Comparison of ENCODE assay signal across 21 mouse cellular contexts in the genomic region with DNA sequence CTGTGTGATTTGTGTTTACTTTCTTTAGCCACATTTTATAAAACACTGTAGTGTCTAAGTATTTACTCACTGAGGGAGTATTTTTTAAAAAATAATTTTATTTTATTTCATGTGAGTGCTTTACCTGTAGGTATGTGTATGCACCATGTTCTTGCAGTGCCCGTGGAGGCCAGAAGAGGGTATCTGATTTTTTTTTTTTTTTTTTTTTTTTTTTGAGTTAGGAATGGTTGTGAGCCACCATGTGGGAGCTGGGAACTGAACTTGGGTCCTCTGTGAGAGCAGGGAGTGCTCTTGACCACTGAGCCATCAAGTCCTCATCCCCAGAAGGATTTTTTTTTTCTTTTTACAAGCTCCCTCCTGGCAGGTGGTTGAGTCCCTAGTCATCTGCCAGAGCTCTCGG. TPM values are rescaled to one million over a fixed set of nuclear protein-coding genes. Genes with fewer than 3 reads are reported as not detected.
DNase-seq lines count a peak whose midpoint lies in the region; TF ChIP-seq lines count a peak whose summit lies in the region.
"Had no signal": no experiment of that assay in that cellular context is flagged by ENCODE, and none has a peak within 500 bp of the region (broad histone marks: within the 10 kb centered on the region; RNA-seq: fewer than 3 reads in every experiment).

No protein-coding gene starts in this region.

- no peak for TF ChIP-seq POLR2A in heart, adult 2 months (IDR thresholded peaks at IDR 0.05; ENCODE audit: insufficient read depth, low read depth, low read length)
- no peak for TF ChIP-seq POLR2A in thymus, adult 2 months (IDR thresholded peaks at IDR 0.05; ENCODE audit: control insufficient read depth, extremely low read depth, insufficient read depth, low read length, poor library complexity)
- no peak for TF ChIP-seq POLR2A in bone marrow macrophage, adult 2 months (IDR thresholded peaks at IDR 0.05; ENCODE audit: borderline replicate concordance, low read depth, low read length)

- no peak overlapping the region for H3K4me3 ChIP-seq in heart, adult 2 months
- H3K4me3 ChIP-seq in thymus, adult 2 months (ENCODE audit: control insufficient read depth, insufficient read depth, low read length), result no peak overlapping the region
- no peak overlapping the region for H3K4me3 ChIP-seq in bone marrow macrophage, adult 2 months (ENCODE audit: insufficient read depth, low read length)
- H3K4me3 ChIP-seq: embryonic facial prominence, embryonic 12.5 days; forebrain, embryonic 15.5 days; heart, embryonic 12.5 days; hindbrain, embryonic 15.5 days had no signal

- peaks cover 19% of the 10 kb centered on the region for H3K4me1 ChIP-seq in heart, adult 2 months (ENCODE audit: control insufficient read depth, insufficient read depth, low read length)
- peaks cover 18% of the 10 kb centered on the region for H3K4me1 ChIP-seq in thymus, adult 2 months (replicated peaks; ENCODE audit: control insufficient read depth, insufficient read depth, low read length)
- peaks cover 53% of the 10 kb centered on the region for H3K4me1 ChIP-seq in bone marrow macrophage, adult 2 months (ENCODE audit: control insufficient read depth, insufficient read depth, low read length)
- H3K4me1 ChIP-seq: embryonic facial prominence, embryonic 12.5 days had no signal

- H3K27ac ChIP-seq in heart, adult 2 months, result no peak overlapping the region
- H3K27ac ChIP-seq in thymus, adult 2 months (ENCODE audit: control insufficient read depth, insufficient read depth, low read length), result peak overlapping the region; percentile 92
- H3K27ac ChIP-seq in bone marrow macrophage, adult 2 months (ENCODE audit: insufficient read depth, low read depth, low read length), result peak overlapping the region; percentile 93
- H3K27ac ChIP-seq: embryonic facial prominence, embryonic 12.5 days; forebrain, embryonic 15.5 days; hindbrain, embryonic 15.5 days had no signal

- TF ChIP-seq CTCF in heart, adult 2 months (IDR thresholded peaks at IDR 0.05), result 0 out of 2 replicates have a peak, but pooled peaks have one; percentile 15
- TF ChIP-seq CTCF in thymus, adult 2 months (IDR thresholded peaks at IDR 0.05; ENCODE audit: borderline replicate concordance, control insufficient read depth, extremely low read depth, insufficient read depth, low read length, poor library complexity), result no peak
- no peak for TF ChIP-seq CTCF in bone marrow macrophage, adult 2 months (IDR thresholded peaks at IDR 0.05; ENCODE audit: low read depth, low read length)

- peaks cover 3% of the 10 kb centered on the region for H3K79me2 ChIP-seq in heart, adult 2 months (replicated peaks; ENCODE audit: control insufficient read depth, insufficient read depth, low read length)

- intact Hi-C loops in heart, adult 2 months (cut with DNase I), result no loop called here
- intact Hi-C loops in heart, postnatal 10 days (cut with DNase I), result no loop called here

- DNase-seq in heart, adult 2 months, result no peak
- no peak for DNase-seq in heart, postnatal 10 days
- no peak for DNase-seq in thymus, adult 2 months
- DNase-seq in thymus, postnatal 25 days, result no peak
- no peak for DNase-seq in right cerebral cortex, adult 18-20 months
- no peak for DNase-seq in lung, adult 18-20 months
- DNase-seq: gastrocnemius, postnatal 10 days; heart, postnatal 36 days; kidney, adult 11 months had no signal

- H3K27me3 ChIP-seq in heart, adult 2 months (ENCODE audit: control insufficient read depth, insufficient read depth, low read length), result no peaks in the 10 kb centered on the region
- H3K27me3 ChIP-seq in thymus, adult 2 months (ENCODE audit: control insufficient read depth, insufficient read depth, low read length), result no peaks in the 10 kb centered on the region
- H3K27me3 ChIP-seq: embryonic facial prominence, embryonic 12.5 days; forebrain, embryonic 15.5 days; heart, embryonic 12.5 days; hindbrain, embryonic 15.5 days; Patski had no signal

- H3K9ac ChIP-seq in heart, adult 2 months (ENCODE audit: low read depth, low read length), result no peak overlapping the region
- H3K9ac ChIP-seq: embryonic facial prominence, embryonic 12.5 days; forebrain, embryonic 15.5 days; heart, embryonic 12.5 days; hindbrain, embryonic 15.5 days had no signal

- no peaks in the 10 kb centered on the region; the same call in 1 of the 2 replicates for H3K36me3 ChIP-seq in heart, adult 2 months (ENCODE audit: control insufficient read depth, insufficient read depth, low read length)
- H3K36me3 ChIP-seq in thymus, adult 2 months (ENCODE audit: control insufficient read depth, insufficient read depth, low read length), result no peaks in the 10 kb centered on the region
- H3K36me3 ChIP-seq: embryonic facial prominence, embryonic 12.5 days; forebrain, embryonic 15.5 days; heart, embryonic 12.5 days; hindbrain, embryonic 15.5 days had no signal

- TF ChIP-seq EP300 in heart, adult 2 months (IDR thresholded peaks at IDR 0.05; ENCODE audit: insufficient read depth, low read depth, low read length), result no peak

- 91% methylated on average over 2 of the region's 2 CpGs for WGBS in heart, adult 2 months
- 90% methylated on average over 2 of the region's 2 CpGs for whole genome bisulfite sequencing in thymus, adult 2 months

RNA-seq across cellular contexts. Expression of a gene that starts 5.9 kb away (rescaled TPM):
- 10 to 100 TPM; 41.1 to 51.1 TPM for total RNA-seq in heart, adult 2 months (2021)
- 6.5 and 13.2 TPM in 2 replicates for polyA plus RNA-seq in heart, adult 2 months (2012; rRNA removed)
- total RNA-seq in heart, postnatal 10 days (2021), result 10 to 100 TPM; 33.1 to 41.8 TPM
- 14.1 and 14.5 TPM in 2 replicates for polyA plus RNA-seq in thymus, adult 2 months (2012; rRNA removed)
- polyA plus RNA-seq in bone marrow macrophage, adult 2 months (2012; ENCODE audit: insufficient read depth, insufficient read length, missing spikeins), result 34.7 and 39.0 TPM in 2 replicates

RNA-seq across cellular contexts. Expression of a gene that starts 14.0 kb away (rescaled TPM):
- total RNA-seq in heart, adult 2 months (2021), result not detected
- polyA plus RNA-seq in heart, adult 2 months (2012; rRNA removed), result 0.08 TPM in 1 of 2 replicates, not detected in the other
- total RNA-seq in heart, postnatal 10 days (2021), result not detected
- 0.46 and 1.3 TPM in 2 replicates for polyA plus RNA-seq in thymus, adult 2 months (2012; rRNA removed)
- not detected in 2 replicates for polyA plus RNA-seq in bone marrow macrophage, adult 2 months (2012; ENCODE audit: insufficient read depth, insufficient read length, missing spikeins)
- total RNA-seq: adrenal gland, adult 18-20 months; adrenal gland, postnatal 14 days; heart, adult 8-10 months; heart, postnatal 36 days had no signal
- polyA plus RNA-seq: activated CD4-positive, CD25-positive, alpha-beta regulatory T cell, adult 4 months; gonadal fat pad, adult 2 months; hindbrain, embryonic 11.5 days had no signal
